Mouse (Mus musculus) spleen, adult 2 months (tissue): ENCODE results near the gene Lmf1.
A peak's percentile ranks its signal among the peaks of the same experiment; 100 is the strongest.

Experiments used
- CTCF ChIP-seq: fragments of 200-500 bp; IDR thresholded peaks from 2 replicates; pipeline ENCODE4 v1.5.1; 2011; ENCODE audit warnings: mild to moderate bottlenecking, inconsistent platforms; ENCODE audit not compliant: insufficient read depth, insufficient read length, insufficient replicate concordance; ENCODE audit errors: extremely low read depth
- POLR2A ChIP-seq: fragments of 200-500 bp; IDR thresholded peaks from 2 replicates; pipeline ENCODE4 v1.6.1; 2011; ENCODE audit warnings: low read depth, low read length, inconsistent platforms

- 0 out of 2 replicates have a peak, but pooled peaks have one; percentile 10 for TF ChIP-seq CTCF
- TF ChIP-seq POLR2A = peak; percentile 25
Observed at GRCm38 (mm10) chr17:25578920-25579319, at the start of gene Lmf1.
